Mouse (Mus musculus): ENCODE measurements around the gene Actn4. TPM values are rescaled to one million over a fixed set of nuclear protein-coding genes. Genes with fewer than 3 reads are reported as not detected.

Gene Actn4
- total RNA-seq (2012; rRNA removed), result 566 and 627 TPM in 2 replicates

- Histone ChIP-seq H3K4me1 (ENCODE audit: control insufficient read depth in 2 of 2, insufficient read depth in 2 of 2, low read length in 2 of 2, poor library complexity in 1 of 2) (peaks cover 19 to 20% of the 10 kb centered on the region in 2 experiments), H3K27ac (ENCODE audit: insufficient read depth, low read depth, low read length, poor library complexity, severe bottlenecking) (peak within 1 kb of the TSS; percentile 82), H3K4me3 (ENCODE audit: insufficient read depth in 1 of 2, low read depth in 1 of 2, low read length in 2 of 2, poor library complexity in 1 of 2, severe bottlenecking in 1 of 2) (peak within 1 kb of the TSS; percentile 87 to 89), H3K9me3 (ENCODE audit: control insufficient read depth, insufficient read depth, low read depth, low read length) (no peaks in the 10 kb centered on the region), H3K36me3 (ENCODE audit: control insufficient read depth, insufficient read depth, low read length, poor library complexity, severe bottlenecking) (no peaks in the 10 kb centered on the region), H3K9ac (ENCODE audit: insufficient read depth, low read depth, low read length, poor library complexity, severe bottlenecking) (peak within 1 kb of the TSS; percentile 92)
- in situ Hi-C loops (cut with MboI; ENCODE audit: low sequenced_read_pairs in 2 of 2, unreplicated experiment in 2 of 2), result no loop called here
- peak; percentile 97 for DNase-seq (ENCODE audit: low read depth, low spot score)
- TF ChIP-seq HCFC1 (IDR thresholded peaks at IDR 0.05; ENCODE audit: borderline replicate concordance, insufficient read depth, low read length), result no peak; the same call in 1 of the 2 replicates
- no peak for TF ChIP-seq MAFK (IDR thresholded peaks at IDR 0.05; ENCODE audit: insufficient read depth, low read depth, low read length)
- TF ChIP-seq ZNF384 (IDR thresholded peaks at IDR 0.05; ENCODE audit: low read depth, low read length), result no peak
- TF ChIP-seq CHD2 (IDR thresholded peaks at IDR 0.05; ENCODE audit: low read depth, low read length), result no peak
- no peak for TF ChIP-seq ZC3H11A (IDR thresholded peaks at IDR 0.05; ENCODE audit: borderline replicate concordance, low read depth, low read length)
These were observed at the start of gene Actn4 for GRCm38 (mm10) chr7:28961927-28962670. TSS of gene Actn4 (minus strand) at chr7:28962340.

DNA sequence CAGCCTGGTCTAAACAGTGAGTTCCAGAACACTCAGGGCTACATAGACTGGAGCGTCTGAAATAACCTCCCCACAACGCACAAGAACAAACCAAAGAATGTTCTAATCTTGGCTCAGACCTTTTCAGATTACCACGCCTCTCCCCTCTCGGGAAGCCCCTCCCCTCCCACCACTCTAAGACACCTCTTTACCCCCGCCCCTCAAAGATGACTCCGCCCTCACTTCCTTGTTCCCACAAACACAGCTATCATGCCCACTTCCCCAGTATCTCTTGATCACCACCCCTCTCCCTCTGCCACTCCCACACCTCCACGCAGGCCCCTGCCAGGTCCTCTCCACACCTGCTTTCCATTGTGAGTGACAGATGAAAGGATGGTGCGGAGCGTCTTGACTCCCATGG lies 46.6 kb upstream of the Actn4 start:
- no peak for DNase-seq (ENCODE audit: low read depth, low spot score)
- H3K36me3 ChIP-seq (ENCODE audit: control insufficient read depth, insufficient read depth, low read length, poor library complexity, severe bottlenecking), result no peaks in the 10 kb centered on the region
- no peak overlapping the region for H3K9ac ChIP-seq (ENCODE audit: insufficient read depth, low read depth, low read length, poor library complexity, severe bottlenecking)
- in situ Hi-C loops (cut with MboI; ENCODE audit: low sequenced_read_pairs in 2 of 2, unreplicated experiment in 2 of 2), result no loop called here
- no peak overlapping the region for H3K4me3 ChIP-seq (ENCODE audit: insufficient read depth in 1 of 2, low read depth in 1 of 2, low read length in 2 of 2, poor library complexity in 1 of 2, severe bottlenecking in 1 of 2)
- H3K9me3 ChIP-seq (ENCODE audit: control insufficient read depth, insufficient read depth, low read depth, low read length), result no peaks in the 10 kb centered on the region
- H3K4me1 ChIP-seq (ENCODE audit: control insufficient read depth in 2 of 2, insufficient read depth in 2 of 2, low read length in 2 of 2, poor library complexity in 1 of 2), result peaks cover 0 to 1% of the 10 kb centered on the region in 2 experiments; a peak in 1 of 4 replicates
- H3K27ac ChIP-seq (ENCODE audit: insufficient read depth, low read depth, low read length, poor library complexity, severe bottlenecking), result no peak overlapping the region
- TF ChIP-seq HCFC1 (IDR thresholded peaks at IDR 0.05; ENCODE audit: borderline replicate concordance, insufficient read depth, low read length) (no peak), ZC3H11A (IDR thresholded peaks at IDR 0.05; ENCODE audit: borderline replicate concordance, low read depth, low read length) (no peak), MAFK (IDR thresholded peaks at IDR 0.05; ENCODE audit: insufficient read depth, low read depth, low read length) (no peak), CHD2 (IDR thresholded peaks at IDR 0.05; ENCODE audit: low read depth, low read length) (no peak), ZNF384 (IDR thresholded peaks at IDR 0.05; ENCODE audit: low read depth, low read length) (no peak)

DNA sequence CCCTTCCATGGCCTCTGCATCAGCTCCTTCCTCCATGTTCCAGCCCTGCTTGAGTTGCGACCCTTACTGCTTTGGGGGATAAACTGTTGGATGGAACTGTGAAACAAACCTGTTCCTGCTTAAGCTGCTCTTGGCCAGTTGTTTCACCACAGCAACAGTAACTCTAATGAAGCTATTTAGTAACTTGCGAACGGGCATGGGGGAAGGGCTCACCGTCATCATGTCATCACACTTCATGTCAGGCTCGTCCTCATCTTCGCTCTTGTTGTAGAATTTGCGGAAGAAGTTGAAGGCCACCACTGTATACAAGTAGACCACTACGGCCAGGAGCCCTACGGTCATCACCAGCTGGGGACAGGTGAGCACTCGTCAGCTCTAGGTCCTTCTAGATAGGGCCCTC lies 46.0 kb upstream of the Actn4 start:
- in situ Hi-C loops (cut with MboI; ENCODE audit: low sequenced_read_pairs in 2 of 2, unreplicated experiment in 2 of 2), result no loop called here
- no peak for DNase-seq (ENCODE audit: low read depth, low spot score)
- TF ChIP-seq MAFK (IDR thresholded peaks at IDR 0.05; ENCODE audit: insufficient read depth, low read depth, low read length) (no peak), HCFC1 (IDR thresholded peaks at IDR 0.05; ENCODE audit: borderline replicate concordance, insufficient read depth, low read length) (no peak), CHD2 (IDR thresholded peaks at IDR 0.05; ENCODE audit: low read depth, low read length) (no peak), ZC3H11A (IDR thresholded peaks at IDR 0.05; ENCODE audit: borderline replicate concordance, low read depth, low read length) (no peak), ZNF384 (IDR thresholded peaks at IDR 0.05; ENCODE audit: low read depth, low read length) (no peak)
- Histone ChIP-seq H3K9me3 (ENCODE audit: control insufficient read depth, insufficient read depth, low read depth, low read length) (no peaks in the 10 kb centered on the region), H3K36me3 (ENCODE audit: control insufficient read depth, insufficient read depth, low read length, poor library complexity, severe bottlenecking) (no peaks in the 10 kb centered on the region), H3K9ac (ENCODE audit: insufficient read depth, low read depth, low read length, poor library complexity, severe bottlenecking) (no peak overlapping the region), H3K4me1 (ENCODE audit: control insufficient read depth in 2 of 2, insufficient read depth in 2 of 2, low read length in 2 of 2, poor library complexity in 1 of 2) (no peaks in the 10 kb centered on the region; a peak in 1 of 4 replicates), H3K4me3 (ENCODE audit: insufficient read depth in 1 of 2, low read depth in 1 of 2, low read length in 2 of 2, poor library complexity in 1 of 2, severe bottlenecking in 1 of 2) (no peak overlapping the region), H3K27ac (ENCODE audit: insufficient read depth, low read depth, low read length, poor library complexity, severe bottlenecking) (no peak overlapping the region)

DNA sequence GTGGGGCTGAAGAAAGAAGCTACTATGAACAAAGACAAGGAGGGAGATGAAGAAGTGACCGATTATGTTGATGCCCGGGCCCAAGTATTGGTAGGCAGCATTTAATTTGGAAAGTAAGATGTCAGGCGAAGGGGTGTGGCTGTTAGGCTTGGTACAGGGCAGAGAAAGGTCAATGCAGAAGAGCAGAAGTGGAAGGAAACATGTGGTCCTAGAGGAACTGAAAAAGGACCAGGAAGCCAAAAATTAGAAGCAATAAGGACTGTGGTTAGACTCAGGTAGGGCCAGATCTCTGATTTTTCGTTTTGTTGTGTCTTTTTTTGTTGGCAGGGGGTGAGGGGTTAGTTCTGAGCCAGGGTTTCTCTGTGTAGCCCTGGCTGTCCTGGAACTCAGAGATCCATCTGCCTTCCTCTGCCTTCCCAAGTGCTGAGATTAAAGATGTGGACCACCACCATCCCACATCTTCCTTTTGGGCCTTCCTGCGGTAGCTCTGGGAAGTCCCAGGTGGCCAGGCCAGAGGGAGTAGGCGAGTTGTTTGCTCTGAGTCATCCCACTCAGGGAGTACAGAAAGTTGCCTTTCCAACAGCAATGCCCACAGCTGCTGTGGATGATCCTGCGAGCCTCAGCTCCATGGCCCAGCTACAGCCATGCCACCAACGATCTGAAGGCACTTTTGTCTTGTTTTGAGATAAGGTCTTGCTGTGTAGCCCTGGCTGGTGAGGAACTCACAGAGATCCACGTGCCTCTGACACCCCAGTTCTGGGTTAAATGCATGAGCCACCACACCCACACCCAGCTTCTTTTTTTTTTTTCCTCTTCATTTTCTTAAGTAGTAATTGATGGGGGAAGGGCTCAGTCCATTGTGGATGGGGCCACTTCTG lies 45.3 kb upstream of the Actn4 start:
- DNase-seq (ENCODE audit: low read depth, low spot score), result no peak

More for the DNA sequence above, 45.3 kb upstream of the Actn4 start:
- no peaks in the 10 kb centered on the region for H3K36me3 ChIP-seq (ENCODE audit: control insufficient read depth, insufficient read depth, low read length, poor library complexity, severe bottlenecking)
- TF ChIP-seq ZC3H11A (IDR thresholded peaks at IDR 0.05; ENCODE audit: borderline replicate concordance, low read depth, low read length) (no peak), HCFC1 (IDR thresholded peaks at IDR 0.05; ENCODE audit: borderline replicate concordance, insufficient read depth, low read length) (no peak), MAFK (IDR thresholded peaks at IDR 0.05; ENCODE audit: insufficient read depth, low read depth, low read length) (no peak), ZNF384 (IDR thresholded peaks at IDR 0.05; ENCODE audit: low read depth, low read length) (no peak), CHD2 (IDR thresholded peaks at IDR 0.05; ENCODE audit: low read depth, low read length) (no peak)
- no peak overlapping the region for H3K4me3 ChIP-seq (ENCODE audit: insufficient read depth in 1 of 2, low read depth in 1 of 2, low read length in 2 of 2, poor library complexity in 1 of 2, severe bottlenecking in 1 of 2)
- no peak overlapping the region for H3K9ac ChIP-seq (ENCODE audit: insufficient read depth, low read depth, low read length, poor library complexity, severe bottlenecking)
- in situ Hi-C loops (cut with MboI; ENCODE audit: low sequenced_read_pairs in 2 of 2, unreplicated experiment in 2 of 2), result no loop called here
- no peaks in the 10 kb centered on the region for H3K9me3 ChIP-seq (ENCODE audit: control insufficient read depth, insufficient read depth, low read depth, low read length)
- H3K4me1 ChIP-seq (ENCODE audit: control insufficient read depth in 2 of 2, insufficient read depth in 2 of 2, low read length in 2 of 2, poor library complexity in 1 of 2), result no peaks in the 10 kb centered on the region
- no peak overlapping the region; the same call in 1 of the 2 replicates for H3K27ac ChIP-seq (ENCODE audit: insufficient read depth, low read depth, low read length, poor library complexity, severe bottlenecking)
